Mouse (Mus musculus): Measurements from ENCODE around the gene Gm17387. TPM values are rescaled to one million over a fixed set of nuclear protein-coding genes. Genes with fewer than 3 reads are reported as not detected.

Gm17387 gene
- polyA plus RNA-seq, 1 experiment from 2014 or later = not detected

- no peak overlapping the region for H3K9ac ChIP-seq
- ATAC-seq (ENCODE audit: insufficient read depth) (no peak), DNase-seq (no peak)
- H3K4me1 ChIP-seq (ENCODE audit: insufficient read depth) = no peaks in the 10 kb centered on the region
- WGBS = 76% methylated on average over 4 of the region's 4 CpGs
- no peak overlapping the region for H3K27ac ChIP-seq (ENCODE audit: low read depth)
- H3K9me3 ChIP-seq (ENCODE audit: low read depth, low read length) = no peaks in the 10 kb centered on the region
- H3K4me3 ChIP-seq (ENCODE audit: low read depth, low read length) = no peak overlapping the region
- H3K27me3 ChIP-seq (ENCODE audit: insufficient read depth, low read length) = no peaks in the 10 kb centered on the region
- no peaks in the 10 kb centered on the region for H3K36me3 ChIP-seq (ENCODE audit: insufficient read depth)
- no peak for TF ChIP-seq CTCF (IDR thresholded peaks at IDR 0.05; ENCODE audit: low read depth)
- no peak overlapping the region for H3K4me2 ChIP-seq
These were observed 49.9 kb downstream of the Gm17387 start for GRCm38 (mm10) chr7:141078876-141079275.

Other genes with a start within 250 kb of the Gm17387 start
- 0.68 TPM in 1 of 2 replicates, not detected in the other for gene Syce1, start 241.3 kb upstream of the Gm17387 start, polyA plus RNA-seq (2014; fragmentation: Nextera tagmentation; extraction: Ambion mirVana)
- 0.77 and 0.83 TPM in 2 replicates for gene Zfp941, start 207.0 kb upstream of the Gm17387 start, polyA plus RNA-seq (2014; fragmentation: Nextera tagmentation; extraction: Ambion mirVana)
- 2.2 and 3.2 TPM in 2 replicates for gene Urah, start 194.1 kb upstream of the Gm17387 start, polyA plus RNA-seq (2014; fragmentation: Nextera tagmentation; extraction: Ambion mirVana)
- not detected in 2 replicates for gene Scgb1c1, start 183.6 kb upstream of the Gm17387 start, polyA plus RNA-seq (2014; fragmentation: Nextera tagmentation; extraction: Ambion mirVana)
- gene Odf3, start 181.3 kb upstream of the Gm17387 start, polyA plus RNA-seq (2014; fragmentation: Nextera tagmentation; extraction: Ambion mirVana) = 0.18 TPM in 1 of 2 replicates, not detected in the other
- gene Gm45785, start 172.8 kb upstream of the Gm17387 start, polyA plus RNA-seq (2014; fragmentation: Nextera tagmentation; extraction: Ambion mirVana) = not detected in 2 replicates
- gene Ric8a, start 172.2 kb upstream of the Gm17387 start, polyA plus RNA-seq (2014; fragmentation: Nextera tagmentation; extraction: Ambion mirVana) = 53.8 and 54.8 TPM in 2 replicates
- gene Bet1l, start 171.6 kb upstream of the Gm17387 start, polyA plus RNA-seq (2014; fragmentation: Nextera tagmentation; extraction: Ambion mirVana) = 40.9 and 47.0 TPM in 2 replicates
- gene Psmd13, start 147.2 kb upstream of the Gm17387 start, polyA plus RNA-seq (2014; fragmentation: Nextera tagmentation; extraction: Ambion mirVana) = 139 and 167 TPM in 2 replicates
- 16.6 and 18.2 TPM in 2 replicates for gene Sirt3, start 146.8 kb upstream of the Gm17387 start, polyA plus RNA-seq (2014; fragmentation: Nextera tagmentation; extraction: Ambion mirVana)
- 1.7 TPM in 1 of 2 replicates, not detected in the other for gene Cox8b, start 128.7 kb upstream of the Gm17387 start, polyA plus RNA-seq (2014; fragmentation: Nextera tagmentation; extraction: Ambion mirVana)
- gene Nlrp6, start 108.2 kb upstream of the Gm17387 start, polyA plus RNA-seq (2014; fragmentation: Nextera tagmentation; extraction: Ambion mirVana) = 0.08 TPM in 1 of 2 replicates, not detected in the other
- 20.7 and 22.6 TPM in 2 replicates for gene Pgghg, start 87.7 kb upstream of the Gm17387 start, polyA plus RNA-seq (2014; fragmentation: Nextera tagmentation; extraction: Ambion mirVana)
- gene Ifitm5, start 78.8 kb upstream of the Gm17387 start, polyA plus RNA-seq (2014; fragmentation: Nextera tagmentation; extraction: Ambion mirVana) = 1.0 and 1.3 TPM in 2 replicates
- not detected in 2 replicates for gene Gm45717, start 73.2 kb upstream of the Gm17387 start, polyA plus RNA-seq (2014; fragmentation: Nextera tagmentation; extraction: Ambion mirVana)
- 1,035 and 1,087 TPM in 2 replicates for gene Ifitm2, start 73.1 kb upstream of the Gm17387 start, polyA plus RNA-seq (2014; fragmentation: Nextera tagmentation; extraction: Ambion mirVana)
- gene Ifitm1, start 61.9 kb upstream of the Gm17387 start, polyA plus RNA-seq (2014; fragmentation: Nextera tagmentation; extraction: Ambion mirVana) = 35.4 and 42.5 TPM in 2 replicates
- 164 and 183 TPM in 2 replicates for gene Ifitm3, start 18.4 kb upstream of the Gm17387 start, polyA plus RNA-seq (2014; fragmentation: Nextera tagmentation; extraction: Ambion mirVana)
- gene Ifitm6, start 11.2 kb upstream of the Gm17387 start, polyA plus RNA-seq (2014; fragmentation: Nextera tagmentation; extraction: Ambion mirVana) = 0.49 and 1.1 TPM in 2 replicates
- 5.6 and 7.1 TPM in 2 replicates for gene B4galnt4, start 32.0 kb downstream of the Gm17387 start, polyA plus RNA-seq (2014; fragmentation: Nextera tagmentation; extraction: Ambion mirVana)
- 7.5 and 8.7 TPM in 2 replicates for gene Pkp3, start 49.1 kb downstream of the Gm17387 start, polyA plus RNA-seq (2014; fragmentation: Nextera tagmentation; extraction: Ambion mirVana)
- gene Sigirr, start 71.4 kb downstream of the Gm17387 start, polyA plus RNA-seq (2014; fragmentation: Nextera tagmentation; extraction: Ambion mirVana) = 7.8 and 9.8 TPM in 2 replicates
- gene Ano9, start 88.7 kb downstream of the Gm17387 start, polyA plus RNA-seq (2014; fragmentation: Nextera tagmentation; extraction: Ambion mirVana) = 4.2 and 4.3 TPM in 2 replicates
- gene Ptdss2, start 93.3 kb downstream of the Gm17387 start, polyA plus RNA-seq (2014; fragmentation: Nextera tagmentation; extraction: Ambion mirVana) = 50.6 and 57.7 TPM in 2 replicates
- 124 and 130 TPM in 2 replicates for gene Rnh1, start 143.7 kb downstream of the Gm17387 start, polyA plus RNA-seq (2014; fragmentation: Nextera tagmentation; extraction: Ambion mirVana)
- gene Hras, start 164.9 kb downstream of the Gm17387 start, polyA plus RNA-seq (2014; fragmentation: Nextera tagmentation; extraction: Ambion mirVana) = 85.8 and 97.4 TPM in 2 replicates
- 3.8 and 4.3 TPM in 2 replicates for gene Lrrc56, start 165.0 kb downstream of the Gm17387 start, polyA plus RNA-seq (2014; fragmentation: Nextera tagmentation; extraction: Ambion mirVana)
- gene Lmntd2, start 184.9 kb downstream of the Gm17387 start, polyA plus RNA-seq (2014; fragmentation: Nextera tagmentation; extraction: Ambion mirVana) = 0.74 and 1.4 TPM in 2 replicates
- 38.9 and 41.1 TPM in 2 replicates for gene Rassf7, start 186.7 kb downstream of the Gm17387 start, polyA plus RNA-seq (2014; fragmentation: Nextera tagmentation; extraction: Ambion mirVana)
- gene Phrf1, start 199.7 kb downstream of the Gm17387 start, polyA plus RNA-seq (2014; fragmentation: Nextera tagmentation; extraction: Ambion mirVana) = 80.7 and 85.4 TPM in 2 replicates
- gene Irf7, start 237.3 kb downstream of the Gm17387 start, polyA plus RNA-seq (2014; fragmentation: Nextera tagmentation; extraction: Ambion mirVana) = 1.0 and 1.9 TPM in 2 replicates
- gene Cdhr5, start 247.7 kb downstream of the Gm17387 start, polyA plus RNA-seq (2014; fragmentation: Nextera tagmentation; extraction: Ambion mirVana) = not detected in 2 replicates

All from lung, embryonic 14.5 days (tissue).